Mouse (Mus musculus) small intestine, adult 2 months (tissue): ENCODE measurements around the gene Rnls. TPM values are rescaled to one million over a fixed set of nuclear protein-coding genes. Genes with fewer than 3 reads are reported as not detected.

Experiments used
- H3K27ac ChIP-seq: fragments of 200-500 bp; 2 replicates; pipeline ENCODE4 v1.5.1; 2012; ENCODE audit warnings: low read depth, low read length, control low read depth, inconsistent platforms; ENCODE audit not compliant: insufficient read depth
- H3K27me3 ChIP-seq: fragments of 200-500 bp; 2 replicates; pipeline ENCODE4 v1.6.1; 2012; ENCODE audit warnings: mild to moderate bottlenecking, moderate library complexity, low read length, inconsistent platforms; ENCODE audit not compliant: control insufficient read depth, insufficient read depth
- H3K36me3 ChIP-seq: fragments of 200-500 bp; 2 replicates; pipeline ENCODE4 v1.6.1; 2012; ENCODE audit warnings: mild to moderate bottlenecking, low read length, control low read depth, inconsistent platforms; ENCODE audit not compliant: control insufficient read depth, insufficient read depth
- H3K4me1 ChIP-seq: fragments of 200-500 bp; 2 replicates; pipeline ENCODE4 v1.6.1; 2012; ENCODE audit warnings: low read length, inconsistent platforms, mixed read lengths; ENCODE audit not compliant: control insufficient read depth, insufficient read depth, insufficient read length
- H3K4me3 ChIP-seq: fragments of 200-500 bp; 2 replicates; pipeline ENCODE4 v1.5.1; 2012; ENCODE audit warnings: low read depth, mild to moderate bottlenecking, control low read depth, inconsistent platforms, low read length, moderate library complexity
- CTCF ChIP-seq: fragments of 200-500 bp; IDR thresholded peaks from 2 replicates; pipeline ENCODE4 v1.5.1; 2012; ENCODE audit warnings: low read depth, mild to moderate bottlenecking, control low read depth, inconsistent platforms, low read length, moderate library complexity, mixed read lengths; ENCODE audit not compliant: insufficient replicate concordance, insufficient read length; ENCODE audit errors: extremely low read depth
- POLR2A ChIP-seq: fragments of 200-500 bp; IDR thresholded peaks from 2 replicates; pipeline ENCODE4 v1.6.1; 2012; ENCODE audit warnings: low read depth, mild to moderate bottlenecking, control low read depth, inconsistent platforms, low read length, moderate library complexity
- WGBS: fragments of 180-500 bp; shearing (Covaris S2); methylation state at CpG from one replicate; pipeline ENCODE4 v1.1.7; 2018; 5-methylcytosine and 5-hydroxymethylcytosine counted together
- polyA plus RNA-seq: library from polyadenylated mRNA; depleted of rRNA; stranded (reverse); fragments of >200 nt; gene quantifications from 2 replicates; pipeline ENCODE4 v1.2.3, GENCODE M21; 2012

Gene Rnls
- polyA plus RNA-seq, 1 experiment, result 1.1 TPM

- Histone ChIP-seq H3K27ac (no peak overlapping the region), H3K27me3 (no peaks in the 10 kb centered on the region), H3K4me1 (peaks cover 2% of the 10 kb centered on the region; the same call in 1 of the 2 replicates), H3K4me3 (no peak overlapping the region), H3K36me3 (no peaks in the 10 kb centered on the region)
- TF ChIP-seq POLR2A (no peak), CTCF (no peak)
- WGBS, result 51% methylated on average over 3 of the region's 3 CpGs
These were observed 127.7 kb downstream of the Rnls start for GRCm38 (mm10) chr19:33264224-33264993.

GRCm38 (mm10) chr19:33262421-33262820 lies 129.7 kb downstream of the Rnls start:
- Histone ChIP-seq H3K4me1 (peaks cover 2% of the 10 kb centered on the region; the same call in 1 of the 2 replicates), H3K27ac (no peak overlapping the region), H3K4me3 (no peak overlapping the region), H3K36me3 (no peaks in the 10 kb centered on the region), H3K27me3 (no peaks in the 10 kb centered on the region)
- WGBS, result 72% methylated on average over 2 of the region's 2 CpGs
- TF ChIP-seq CTCF, result no peak
- no peak for TF ChIP-seq POLR2A

- no peaks in the 10 kb centered on the region for H3K4me1 ChIP-seq
- TF ChIP-seq POLR2A (no peak), CTCF (no peak)
- WGBS, result 96% methylated on average over 1 of the region's 1 CpGs
- H3K27me3 ChIP-seq, result no peaks in the 10 kb centered on the region
- H3K36me3 ChIP-seq, result no peaks in the 10 kb centered on the region
- H3K27ac ChIP-seq, result no peak overlapping the region
- no peak overlapping the region for H3K4me3 ChIP-seq
These were observed 132.9 kb downstream of the Rnls start for GRCm38 (mm10) chr19:33259164-33259563.

- H3K36me3 ChIP-seq, result no peaks in the 10 kb centered on the region
- no peaks in the 10 kb centered on the region for H3K4me1 ChIP-seq
- TF ChIP-seq POLR2A (no peak), CTCF (no peak)
- H3K4me3 ChIP-seq, result no peak overlapping the region
- no peak overlapping the region for H3K27ac ChIP-seq
- WGBS, result 48% methylated on average over 5 of the region's 5 CpGs
- H3K27me3 ChIP-seq, result no peaks in the 10 kb centered on the region
These were observed 138.2 kb downstream of the Rnls start for GRCm38 (mm10) chr19:33253893-33254292.

- TF ChIP-seq CTCF (no peak), POLR2A (no peak)
- H3K4me1 ChIP-seq, result no peaks in the 10 kb centered on the region
- H3K27me3 ChIP-seq, result no peaks in the 10 kb centered on the region
- H3K36me3 ChIP-seq, result no peaks in the 10 kb centered on the region
- WGBS, result 55% methylated on average over 5 of the region's 5 CpGs
- no peak overlapping the region for H3K27ac ChIP-seq
- H3K4me3 ChIP-seq, result no peak overlapping the region
These were observed 139.9 kb downstream of the Rnls start for GRCm38 (mm10) chr19:33252226-33252625.

GRCm38 (mm10) chr19:33244196-33244595 lies 147.9 kb downstream of the Rnls start:
- H3K27ac ChIP-seq, result no peak overlapping the region
- no peaks in the 10 kb centered on the region for H3K4me1 ChIP-seq
- no peaks in the 10 kb centered on the region for H3K36me3 ChIP-seq
- no peak for TF ChIP-seq CTCF
- TF ChIP-seq POLR2A, result no peak
- no peak overlapping the region for H3K4me3 ChIP-seq
- no peaks in the 10 kb centered on the region for H3K27me3 ChIP-seq
- 85% methylated on average over 2 of the region's 2 CpGs for WGBS

- H3K36me3 ChIP-seq, result no peaks in the 10 kb centered on the region
- WGBS, result 91% methylated on average over 2 of the region's 2 CpGs
- H3K4me3 ChIP-seq, result no peak overlapping the region
- H3K27ac ChIP-seq, result no peak overlapping the region
- TF ChIP-seq CTCF, result no peak
- no peak for TF ChIP-seq POLR2A
- H3K27me3 ChIP-seq, result no peaks in the 10 kb centered on the region
- no peaks in the 10 kb centered on the region for H3K4me1 ChIP-seq
These were observed 151.7 kb downstream of the Rnls start for GRCm38 (mm10) chr19:33240386-33240785.

GRCm38 (mm10) chr19:33232902-33233301 lies 159.2 kb downstream of the Rnls start:
- 83% methylated on average over 3 of the region's 3 CpGs for WGBS
- H3K4me3 ChIP-seq, result no peak overlapping the region
- no peaks in the 10 kb centered on the region for H3K36me3 ChIP-seq
- no peaks in the 10 kb centered on the region for H3K27me3 ChIP-seq
- TF ChIP-seq CTCF, result no peak
- TF ChIP-seq POLR2A, result no peak
- H3K4me1 ChIP-seq, result no peaks in the 10 kb centered on the region
- no peak overlapping the region for H3K27ac ChIP-seq
